Mouse (Mus musculus) gastrocnemius, postnatal 4 days (tissue): ENCODE results near the gene Slc19a2. TPM values are rescaled to one million over a fixed set of nuclear protein-coding genes. Genes with fewer than 3 reads are reported as not detected.

ENCODE experiments used
- total RNA-seq, 2 experiments: library from RNA; stranded (reverse); gene quantifications; 2 replicates each; pipeline ENCODE4 v1.2.3; 2021

Slc19a2 gene
- total RNA-seq, 2 experiments from 2014 or later: 2.7 to 2.9 TPM

Other genes with a start within 250 kb of the Slc19a2 start
- gene Sele, start 200.8 kb upstream of the Slc19a2 start, total RNA-seq: under 1 TPM; 0.08 to 0.17 TPM
- gene Sell, start 187.1 kb upstream of the Slc19a2 start, total RNA-seq: under 1 TPM; 0.39 to 0.56 TPM
- 1 to 10 TPM in 1 of 2 experiments, under 1 TPM in 1; 0.81 to 1.5 TPM for gene Selp, start 133.8 kb upstream of the Slc19a2 start, total RNA-seq
- under 1 TPM; 0.32 to 0.80 TPM for gene F5, start 97.2 kb upstream of the Slc19a2 start, total RNA-seq
- 1 to 10 TPM; 5.6 to 5.8 TPM for gene Ccdc181, start 26.5 kb downstream of the Slc19a2 start, total RNA-seq
- gene Nme7, start 55.1 kb downstream of the Slc19a2 start, total RNA-seq: 1 to 10 TPM; 7.7 to 8.5 TPM
- gene Blzf1, start 58.4 kb downstream of the Slc19a2 start, total RNA-seq: 10 to 100 TPM; 24.5 to 31.2 TPM
- 10 to 100 TPM; 61.7 to 77.4 TPM for gene Atp1b1, start 209.3 kb downstream of the Slc19a2 start, total RNA-seq